Mouse (Mus musculus) embryonic fibroblast, embryonic 13.5 days (primary cell): ENCODE results near the gene Ipo8.

Source experiments
- CTCF ChIP-seq: IDR thresholded peaks from 2 replicates; pipeline ENCODE4 v1.5.1; 2011; ENCODE audit warnings: mild to moderate bottlenecking, control low read depth, low read length, moderate library complexity, borderline replicate concordance; ENCODE audit not compliant: insufficient read depth
- POLR2A ChIP-seq: IDR thresholded peaks from 2 replicates; pipeline ENCODE4 v1.6.1; 2011; ENCODE audit warnings: low read depth, mild to moderate bottlenecking, control low read depth, low read length, moderate library complexity

DNA sequence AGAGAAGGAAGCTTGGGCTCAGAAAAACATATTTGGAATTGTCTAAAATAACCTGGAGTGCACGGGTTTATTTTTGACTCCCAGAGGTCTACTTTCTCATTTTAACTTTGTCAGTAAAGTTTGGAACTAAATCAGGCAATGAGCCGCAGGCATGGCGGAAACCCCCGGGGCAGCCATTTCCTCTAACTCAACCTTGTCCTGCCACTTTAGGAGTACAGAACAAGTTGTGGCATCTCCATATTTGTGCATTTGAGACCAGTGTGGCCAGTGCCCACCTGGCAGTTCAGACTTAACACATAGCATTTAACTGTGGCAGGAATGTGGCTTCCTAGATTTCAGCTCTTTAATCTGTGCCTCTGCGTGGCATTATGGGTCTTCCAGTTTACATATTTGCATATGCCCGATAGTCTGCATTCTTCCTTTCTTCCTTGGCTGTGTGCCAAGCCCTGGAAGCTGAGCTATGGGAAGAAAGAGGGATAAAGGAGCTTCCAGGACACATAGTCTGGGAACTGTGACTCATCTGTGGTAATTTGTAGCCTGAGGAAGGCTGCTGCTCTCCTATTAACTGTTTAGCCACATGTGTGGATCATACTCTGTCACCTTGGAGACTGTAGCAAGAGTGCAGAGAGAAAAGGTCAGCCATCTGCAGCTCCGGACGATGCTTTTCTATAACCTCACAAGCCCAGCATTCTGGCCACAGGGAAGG lies 90.6 kb downstream of the Ipo8 start:
- TF ChIP-seq CTCF (no peak), POLR2A (no peak)
